Mouse (Mus musculus): ENCODE results near the gene Spred1. TPM values are rescaled to one million over a fixed set of nuclear protein-coding genes. Genes with fewer than 3 reads are reported as not detected.

Gene Spred1
- polyA plus RNA-seq (2015; fragmentation: Nextera tagmentation; extraction: Ambion mirVana) = 17.5 and 18.9 TPM in 2 replicates

DNA sequence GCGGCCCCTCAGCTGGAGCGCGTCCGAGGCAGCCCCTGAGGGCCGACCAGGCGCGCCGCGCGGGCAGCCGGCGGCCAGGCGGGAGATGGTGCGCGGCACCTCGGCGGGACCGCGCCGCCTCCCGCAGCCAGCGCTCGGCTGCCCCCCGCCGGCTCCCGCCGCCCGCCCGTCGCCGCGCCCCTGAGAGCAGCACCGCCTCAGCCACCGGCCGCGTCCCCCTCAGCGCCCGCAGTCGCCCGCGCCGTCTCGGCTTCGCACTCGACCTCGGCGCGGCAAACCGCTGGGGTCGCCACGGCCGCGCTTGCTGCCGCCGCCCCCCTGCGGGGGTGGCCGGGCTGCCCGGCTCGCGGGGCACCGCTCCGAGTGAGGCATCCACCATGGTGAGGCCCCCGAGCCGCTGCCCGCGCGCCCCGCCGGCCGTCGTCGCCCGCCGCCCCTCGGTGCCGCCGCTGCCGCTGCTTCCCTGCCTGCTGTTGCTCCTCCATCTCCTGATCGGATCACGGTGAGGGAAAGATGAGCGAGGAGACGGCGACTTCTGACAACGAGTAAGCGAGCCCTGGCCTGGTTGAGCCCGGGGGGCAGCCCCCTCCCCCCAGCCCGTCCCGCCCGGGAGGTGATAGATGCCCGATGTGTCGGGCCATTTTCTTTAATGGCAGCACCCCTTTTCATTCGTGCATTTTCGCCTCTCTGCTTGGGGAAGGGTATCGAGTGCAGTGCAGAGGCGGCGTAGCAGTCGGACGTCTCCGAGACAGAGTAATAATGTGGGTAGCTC is at the start of gene Spred1:
Spred1 (plus strand) TSS at position 163 of the 772 bp plus-strand sequence.
- ATAC-seq (ENCODE audit: insufficient number of reproducible peaks, low FRiP score, low TSS enrichment, low read depth) = peak; percentile 58
- Histone ChIP-seq H3K9ac (peak within 1 kb of the TSS; percentile 97), H3K27ac (replicated peaks) (peak within 1 kb of the TSS; percentile 100), H3K4me1 (peaks cover 12% of the 10 kb centered on the region), H3K9me3 (replicated peaks) (no peaks in the 10 kb centered on the region), H3K4me3 (replicated peaks) (peak within 1 kb of the TSS; percentile 93), H3K36me3 (no peaks in the 10 kb centered on the region), H3K4me2 (replicated peaks) (peak within 1 kb of the TSS; percentile 67), H3K27me3 (no peaks in the 10 kb centered on the region)
- under 1% methylated on average over 83 of the region's 99 CpGs for WGBS

DNA sequence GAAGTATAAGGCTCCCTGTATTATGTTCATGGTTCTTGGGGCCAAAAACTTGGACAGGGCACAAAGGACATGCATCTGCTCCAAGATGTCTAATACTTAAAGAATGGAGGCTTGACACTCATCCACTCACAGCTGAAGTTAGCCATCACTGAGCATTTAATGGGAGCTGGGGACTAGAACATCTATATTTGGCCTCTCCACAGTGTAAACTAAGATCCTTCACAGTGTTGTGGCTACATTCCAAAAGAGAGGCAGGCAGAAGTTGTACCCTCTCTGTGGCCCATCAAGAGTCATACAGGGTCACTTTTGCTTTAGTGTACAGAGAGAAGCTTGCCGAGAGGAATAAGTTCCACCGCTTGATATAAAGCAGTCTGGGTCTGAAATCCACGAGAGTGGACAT is 49.6 kb upstream of the Spred1 start:
- Histone ChIP-seq H3K27me3 (no peaks in the 10 kb centered on the region), H3K4me1 (no peaks in the 10 kb centered on the region), H3K4me2 (replicated peaks) (no peak overlapping the region), H3K9me3 (replicated peaks) (no peaks in the 10 kb centered on the region), H3K27ac (replicated peaks) (no peak overlapping the region), H3K4me3 (replicated peaks) (no peak overlapping the region), H3K36me3 (no peaks in the 10 kb centered on the region), H3K9ac (no peak overlapping the region)
- WGBS = 89% methylated on average over 3 of the region's 3 CpGs
- ATAC-seq (ENCODE audit: insufficient number of reproducible peaks, low FRiP score, low TSS enrichment, low read depth) = no peak

- H3K4me2 ChIP-seq (replicated peaks) = no peak overlapping the region
- no peaks in the 10 kb centered on the region for H3K27me3 ChIP-seq
- no peaks in the 10 kb centered on the region for H3K9me3 ChIP-seq (replicated peaks)
- no peaks in the 10 kb centered on the region for H3K4me1 ChIP-seq
- H3K36me3 ChIP-seq = no peaks in the 10 kb centered on the region
- no peak overlapping the region for H3K27ac ChIP-seq (replicated peaks)
- no peak overlapping the region for H3K4me3 ChIP-seq (replicated peaks)
- ATAC-seq (ENCODE audit: insufficient number of reproducible peaks, low FRiP score, low TSS enrichment, low read depth) = no peak
- no peak overlapping the region for H3K9ac ChIP-seq
- 68% methylated on average over 2 of the region's 2 CpGs for WGBS
Measured at GRCm38 (mm10) chr2:117078711-117079110, 42.5 kb upstream of the Spred1 start.

DNA sequence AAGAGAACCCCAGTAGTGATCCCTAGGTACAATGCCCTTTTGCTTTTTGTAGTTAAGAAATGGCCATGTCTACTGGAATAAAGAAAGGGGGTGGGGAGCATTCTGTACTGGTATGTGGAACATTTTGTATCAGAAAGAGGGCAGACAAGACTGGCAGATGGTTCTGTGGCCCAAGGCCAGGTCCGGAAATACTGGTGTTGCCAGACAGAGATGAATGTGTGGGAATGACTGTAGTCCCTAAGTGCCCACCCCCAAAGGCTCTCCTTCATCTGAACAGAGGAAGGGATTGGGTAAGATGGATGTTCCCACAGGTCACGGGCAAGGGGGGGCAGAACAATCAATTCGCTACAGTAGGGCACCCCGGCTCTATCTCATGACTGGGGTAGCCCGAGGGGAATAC is 41.6 kb upstream of the Spred1 start:
- H3K27ac ChIP-seq (replicated peaks) = no peak overlapping the region
- no peak overlapping the region for H3K4me2 ChIP-seq (replicated peaks)
- no peak for ATAC-seq (ENCODE audit: insufficient number of reproducible peaks, low FRiP score, low TSS enrichment, low read depth)
- 53% methylated on average over 5 of the region's 5 CpGs for WGBS
- no peaks in the 10 kb centered on the region for H3K4me1 ChIP-seq
- H3K4me3 ChIP-seq (replicated peaks) = no peak overlapping the region
- H3K9me3 ChIP-seq (replicated peaks) = no peaks in the 10 kb centered on the region
- H3K27me3 ChIP-seq = no peaks in the 10 kb centered on the region
- no peak overlapping the region for H3K9ac ChIP-seq
- no peaks in the 10 kb centered on the region for H3K36me3 ChIP-seq

- Histone ChIP-seq H3K4me2 (replicated peaks) (no peak overlapping the region), H3K27ac (replicated peaks) (no peak overlapping the region)
Measured at GRCm38 (mm10) chr2:117086002-117086765, 35.0 kb upstream of the Spred1 start.

GRCm38 (mm10) chr2:117086766-117087457 is 34.3 kb upstream of the Spred1 start:
- ATAC-seq (ENCODE audit: insufficient number of reproducible peaks, low FRiP score, low TSS enrichment, low read depth) = no peak
- no peak overlapping the region for H3K27ac ChIP-seq (replicated peaks)
- no peak overlapping the region for H3K4me3 ChIP-seq (replicated peaks)
- H3K9me3 ChIP-seq (replicated peaks) = no peaks in the 10 kb centered on the region
- no peak overlapping the region for H3K9ac ChIP-seq
- H3K36me3 ChIP-seq = no peaks in the 10 kb centered on the region
- H3K27me3 ChIP-seq = no peaks in the 10 kb centered on the region
- WGBS = 71% methylated on average over 1 of the region's 1 CpGs
- H3K4me1 ChIP-seq = peaks cover 7% of the 10 kb centered on the region
- H3K4me2 ChIP-seq (replicated peaks) = no peak overlapping the region

More at GRCm38 (mm10) chr2:117086002-117086765, 35.0 kb upstream of the Spred1 start:
- WGBS = 55% methylated on average over 12 of the region's 12 CpGs
- no peaks in the 10 kb centered on the region for H3K27me3 ChIP-seq
- no peaks in the 10 kb centered on the region for H3K9me3 ChIP-seq (replicated peaks)
- H3K9ac ChIP-seq = no peak overlapping the region
- ATAC-seq (ENCODE audit: insufficient number of reproducible peaks, low FRiP score, low TSS enrichment, low read depth) = no peak
- no peak overlapping the region for H3K4me3 ChIP-seq (replicated peaks)
- peaks cover 7% of the 10 kb centered on the region for H3K4me1 ChIP-seq
- H3K36me3 ChIP-seq = no peaks in the 10 kb centered on the region

- H3K27ac ChIP-seq (replicated peaks) = no peak overlapping the region
- no peak for ATAC-seq (ENCODE audit: insufficient number of reproducible peaks, low FRiP score, low TSS enrichment, low read depth)
Measured at GRCm38 (mm10) chr2:117087458-117087820, 33.7 kb upstream of the Spred1 start.

GRCm38 (mm10) chr2:117089482-117089881 is 31.7 kb upstream of the Spred1 start:
- peaks cover 9% of the 10 kb centered on the region for H3K4me1 ChIP-seq
- H3K27ac ChIP-seq (replicated peaks) = no peak overlapping the region
- H3K9me3 ChIP-seq (replicated peaks) = no peaks in the 10 kb centered on the region
- WGBS = 90% methylated on average over 1 of the region's 1 CpGs
- no peaks in the 10 kb centered on the region for H3K36me3 ChIP-seq
- no peak overlapping the region for H3K4me2 ChIP-seq (replicated peaks)
- no peak overlapping the region for H3K9ac ChIP-seq
- no peak overlapping the region for H3K4me3 ChIP-seq (replicated peaks)
- ATAC-seq (ENCODE audit: insufficient number of reproducible peaks, low FRiP score, low TSS enrichment, low read depth) = no peak
- H3K27me3 ChIP-seq = no peaks in the 10 kb centered on the region

More at GRCm38 (mm10) chr2:117087458-117087820, 33.7 kb upstream of the Spred1 start:
- 29% methylated on average over 4 of the region's 4 CpGs for WGBS
- Histone ChIP-seq H3K9ac (no peak overlapping the region), H3K4me3 (replicated peaks) (no peak overlapping the region), H3K4me1 (peaks cover 7% of the 10 kb centered on the region), H3K36me3 (no peaks in the 10 kb centered on the region), H3K4me2 (replicated peaks) (no peak overlapping the region), H3K9me3 (replicated peaks) (no peaks in the 10 kb centered on the region), H3K27me3 (no peaks in the 10 kb centered on the region)

DNA sequence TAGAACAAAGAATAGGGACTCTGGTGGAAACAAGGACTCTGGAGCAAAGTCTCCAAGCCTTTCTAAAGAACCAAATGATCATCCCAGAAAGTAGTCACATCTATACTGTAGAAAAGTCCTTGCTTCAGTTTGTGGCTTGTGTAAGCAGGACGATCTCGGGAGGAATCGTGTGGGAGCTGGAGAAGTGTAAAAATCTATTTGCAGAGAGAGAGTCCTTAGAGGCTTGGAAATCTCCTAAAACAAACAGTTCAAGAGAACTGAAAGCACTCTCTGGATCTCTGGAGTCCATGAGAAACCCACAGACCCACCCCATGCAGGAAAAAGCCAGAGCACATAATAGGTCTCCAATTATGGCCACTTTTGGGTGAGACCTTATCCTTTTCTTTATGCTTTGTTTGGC is 31.1 kb upstream of the Spred1 start:
- H3K27me3 ChIP-seq = no peaks in the 10 kb centered on the region
- WGBS = 83% methylated on average over 3 of the region's 3 CpGs

DNA sequence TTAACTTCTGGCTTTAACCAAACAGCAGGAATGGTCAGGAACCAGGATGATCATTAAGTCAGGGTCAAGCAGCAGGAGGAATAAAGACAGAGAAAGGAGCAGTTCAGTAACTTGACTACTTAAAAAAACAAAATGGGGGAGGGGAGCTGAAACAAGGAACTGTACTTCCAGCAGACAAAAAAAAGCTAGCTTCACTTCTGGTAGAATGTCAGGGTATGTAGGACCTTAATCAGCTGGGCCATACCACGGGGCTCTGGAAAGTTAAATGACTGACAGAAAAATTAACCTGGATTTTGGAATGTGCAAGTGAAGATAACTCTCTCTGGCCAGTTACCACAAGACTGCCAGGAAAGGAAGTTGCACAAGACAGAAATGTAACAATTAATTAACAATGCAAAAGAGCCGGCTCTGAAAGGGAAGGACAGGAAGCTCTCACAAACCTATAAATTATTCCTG is 28.2 kb upstream of the Spred1 start:
- no peaks in the 10 kb centered on the region for H3K27me3 ChIP-seq
- no peaks in the 10 kb centered on the region for H3K36me3 ChIP-seq
- H3K9me3 ChIP-seq (replicated peaks) = no peaks in the 10 kb centered on the region
- H3K9ac ChIP-seq = no peak overlapping the region
- no peak overlapping the region for H3K27ac ChIP-seq (replicated peaks)
- no peak for ATAC-seq (ENCODE audit: insufficient number of reproducible peaks, low FRiP score, low TSS enrichment, low read depth)
- 13% methylated on average over 2 of the region's 2 CpGs for WGBS
- no peak overlapping the region for H3K4me3 ChIP-seq (replicated peaks)
- 0 out of 2 replicates have a peak, but pooled peaks cover 3% of the 10 kb centered on the region for H3K4me1 ChIP-seq
- no peak overlapping the region for H3K4me2 ChIP-seq (replicated peaks)

More for the DNA sequence above, 31.1 kb upstream of the Spred1 start:
- H3K9me3 ChIP-seq (replicated peaks) = no peaks in the 10 kb centered on the region
- H3K9ac ChIP-seq = no peak overlapping the region
- H3K4me3 ChIP-seq (replicated peaks) = no peak overlapping the region
- H3K4me1 ChIP-seq = peaks cover 9% of the 10 kb centered on the region
- no peak for ATAC-seq (ENCODE audit: insufficient number of reproducible peaks, low FRiP score, low TSS enrichment, low read depth)
- no peak overlapping the region for H3K4me2 ChIP-seq (replicated peaks)
- H3K36me3 ChIP-seq = no peaks in the 10 kb centered on the region
- H3K27ac ChIP-seq (replicated peaks) = no peak overlapping the region

- no peak for ATAC-seq (ENCODE audit: insufficient number of reproducible peaks, low FRiP score, low TSS enrichment, low read depth)
- no peak overlapping the region for H3K4me2 ChIP-seq (replicated peaks)
- H3K9ac ChIP-seq = no peak overlapping the region
- no peaks in the 10 kb centered on the region for H3K36me3 ChIP-seq
- H3K27me3 ChIP-seq = no peaks in the 10 kb centered on the region
- H3K4me3 ChIP-seq (replicated peaks) = no peak overlapping the region
- H3K27ac ChIP-seq (replicated peaks) = no peak overlapping the region
- WGBS = 57% methylated on average over 3 of the region's 3 CpGs
- H3K4me1 ChIP-seq = 0 out of 2 replicates have a peak, but pooled peaks cover 3% of the 10 kb centered on the region
- H3K9me3 ChIP-seq (replicated peaks) = no peaks in the 10 kb centered on the region
Measured at GRCm38 (mm10) chr2:117095491-117095890, 25.7 kb upstream of the Spred1 start.
